Comparison of ENCODE assay signal across 8 mouse cellular contexts in the genomic region with DNA sequence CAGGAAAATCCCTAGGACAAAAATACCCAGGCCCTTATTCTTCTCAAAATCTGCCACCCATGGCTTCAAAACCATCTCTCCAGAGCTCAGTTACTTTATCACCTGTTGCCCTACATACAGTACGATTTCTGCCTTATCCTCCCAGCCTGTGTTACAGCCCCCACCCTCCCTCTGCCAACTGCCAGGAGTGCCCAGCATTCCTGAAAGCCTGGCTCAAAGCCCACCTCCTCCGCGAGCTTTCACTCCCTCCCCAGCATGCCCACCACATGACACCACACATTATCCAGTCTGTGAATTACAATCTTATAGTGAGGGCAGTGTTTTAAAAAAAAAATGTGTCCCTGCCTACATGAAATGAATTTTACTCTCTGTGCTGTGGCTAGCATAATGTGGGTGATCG.
A peak's percentile ranks its signal among the peaks of the same experiment; 100 is the strongest.
DNase-seq lines count a peak whose midpoint lies in the region; ATAC-seq lines count a peak whose summit lies in the region.

No protein-coding gene starts in this region.

- H3K9ac ChIP-seq in embryonic facial prominence, embryonic 14.5 days (ENCODE audit: low read depth, low read length): no peak overlapping the region
- H3K9ac ChIP-seq in midbrain, embryonic 14.5 days (replicated peaks; ENCODE audit: low read length): no peak overlapping the region
- no peak overlapping the region for H3K9ac ChIP-seq in midbrain, embryonic 11.5 days (ENCODE audit: low read length)

- no peaks in the 10 kb centered on the region for H3K9me3 ChIP-seq in embryonic facial prominence, embryonic 14.5 days (ENCODE audit: control insufficient read depth, low read length)
- H3K9me3 ChIP-seq in embryonic facial prominence, embryonic 10.5 days: 0 out of 2 replicates have a peak, but pooled peaks cover 2% of the 10 kb centered on the region
- H3K9me3 ChIP-seq in midbrain, embryonic 14.5 days (ENCODE audit: control insufficient read depth, low read length): no peaks in the 10 kb centered on the region
- H3K9me3 ChIP-seq in midbrain, embryonic 11.5 days (ENCODE audit: control insufficient read depth, low read length): no peaks in the 10 kb centered on the region

- no peaks in the 10 kb centered on the region; the same call in 1 of the 2 replicates for H3K4me1 ChIP-seq in embryonic facial prominence, embryonic 14.5 days (ENCODE audit: control insufficient read depth, insufficient read depth, low read length)
- H3K4me1 ChIP-seq in embryonic facial prominence, embryonic 10.5 days: peaks cover 3% of the 10 kb centered on the region
- H3K4me1 ChIP-seq in midbrain, embryonic 14.5 days (ENCODE audit: control insufficient read depth, insufficient read depth, low read length): no peaks in the 10 kb centered on the region
- H3K4me1 ChIP-seq in midbrain, embryonic 11.5 days (ENCODE audit: control insufficient read depth, insufficient read depth, low read length): no peaks in the 10 kb centered on the region

- no peaks in the 10 kb centered on the region for H3K36me3 ChIP-seq in embryonic facial prominence, embryonic 14.5 days (ENCODE audit: control insufficient read depth, insufficient read depth, low read length)
- no peaks in the 10 kb centered on the region for H3K36me3 ChIP-seq in embryonic facial prominence, embryonic 10.5 days (replicated peaks)
- H3K36me3 ChIP-seq in midbrain, embryonic 14.5 days (ENCODE audit: control insufficient read depth, insufficient read depth, low read length): no peaks in the 10 kb centered on the region
- no peaks in the 10 kb centered on the region for H3K36me3 ChIP-seq in midbrain, embryonic 11.5 days (ENCODE audit: control insufficient read depth, insufficient read depth, low read length)

- 40% methylated on average over 4 of the region's 4 CpGs for WGBS in embryonic facial prominence, embryonic 14.5 days
- 91% methylated on average over 4 of the region's 4 CpGs for WGBS in embryonic facial prominence, embryonic 10.5 days
- WGBS in midbrain, embryonic 14.5 days: 72% methylated on average over 4 of the region's 4 CpGs
- WGBS in midbrain, embryonic 11.5 days: 85% methylated on average over 4 of the region's 4 CpGs

- peak; percentile 80 for ATAC-seq in embryonic facial prominence, embryonic 14.5 days (ENCODE audit: low read depth)
- ATAC-seq in midbrain, embryonic 14.5 days (ENCODE audit: low FRiP score, low TSS enrichment): 0 out of 2 replicates have a peak, but pooled peaks have one; percentile 43
- no peak for ATAC-seq in midbrain, embryonic 11.5 days (ENCODE audit: low FRiP score)

- H3K27ac ChIP-seq in embryonic facial prominence, embryonic 14.5 days (replicated peaks; ENCODE audit: low read depth, low read length): no peak overlapping the region
- no peak overlapping the region for H3K27ac ChIP-seq in embryonic facial prominence, embryonic 10.5 days (replicated peaks)
- no peak overlapping the region for H3K27ac ChIP-seq in midbrain, embryonic 14.5 days (replicated peaks; ENCODE audit: low read depth, low read length)
- H3K27ac ChIP-seq in midbrain, embryonic 11.5 days (ENCODE audit: low read depth, low read length): no peak overlapping the region

- no peak overlapping the region for H3K4me3 ChIP-seq in embryonic facial prominence, embryonic 14.5 days (ENCODE audit: low read depth, low read length)
- no peak overlapping the region for H3K4me3 ChIP-seq in embryonic facial prominence, embryonic 10.5 days
- no peak overlapping the region for H3K4me3 ChIP-seq in midbrain, embryonic 14.5 days (replicated peaks; ENCODE audit: low read depth, low read length)
- H3K4me3 ChIP-seq in midbrain, embryonic 11.5 days (ENCODE audit: low read depth, low read length): no peak overlapping the region

- no peaks in the 10 kb centered on the region for H3K27me3 ChIP-seq in embryonic facial prominence, embryonic 14.5 days (replicated peaks; ENCODE audit: control insufficient read depth, insufficient read depth, low read length)
- H3K27me3 ChIP-seq in embryonic facial prominence, embryonic 10.5 days (replicated peaks; ENCODE audit: low read depth, poor library complexity, severe bottlenecking): no peaks in the 10 kb centered on the region
- H3K27me3 ChIP-seq in midbrain, embryonic 14.5 days (ENCODE audit: control insufficient read depth, insufficient read depth, low read length): no peaks in the 10 kb centered on the region
- no peaks in the 10 kb centered on the region for H3K27me3 ChIP-seq in midbrain, embryonic 11.5 days (ENCODE audit: control insufficient read depth, insufficient read depth, low read length)

- no peak overlapping the region for H3K4me2 ChIP-seq in embryonic facial prominence, embryonic 14.5 days (ENCODE audit: low read depth, low read length)
- H3K4me2 ChIP-seq in midbrain, embryonic 14.5 days (ENCODE audit: low read length): no peak overlapping the region
- no peak overlapping the region for H3K4me2 ChIP-seq in midbrain, embryonic 11.5 days

- peak; percentile 64 for DNase-seq in embryonic facial prominence, embryonic 14.5 days (ENCODE audit: low spot score)
- no peak for DNase-seq in embryonic facial prominence, embryonic 10.5 days (ENCODE audit: low spot score)
- peak; percentile 46 for DNase-seq in midbrain, embryonic 14.5 days
- DNase-seq in midbrain, embryonic 11.5 days (ENCODE audit: low spot score, missing footprints): no peak
- DNase-seq in layer of hippocampus, postnatal 10 days (ENCODE audit: low spot score in 2 of 2): peak; percentile 44 to 55
- peak; percentile 78 to 86 for DNase-seq in right cerebral cortex, postnatal 10 days (ENCODE audit: low spot score in 2 of 2)
- no peak for DNase-seq in natural killer cell, adult 2 months (ENCODE audit: low spot score in 2 of 2)
- DNase-seq in adrenal gland, adult 8-10 months: no peak

Comparison
In these comparisons a context has a peak if more than half of its experiments do, and no peak if none do; other contexts are left out.
1. DNase-seq: peak in embryonic facial prominence, embryonic 14.5 days (single experiment), midbrain, embryonic 14.5 days (single experiment), layer of hippocampus, postnatal 10 days (2 of 2) and right cerebral cortex, postnatal 10 days (2 of 2); none in embryonic facial prominence, embryonic 10.5 days (single experiment), midbrain, embryonic 11.5 days (single experiment), natural killer cell, adult 2 months (0 of 2) and adrenal gland, adult 8-10 months (single experiment).